Mouse (Mus musculus) stomach, embryonic 14.5 days (tissue): ENCODE measurements at regions not wholly inside any gene's neighbourhood (a gene's known extent, or its start where the extent isn't known, plus 50 kb on each side); places are given as distances from the start of the nearest gene placed in this dataset.

Experiments
- ATAC-seq: fragments of 200-750 bp; cut with Nextera tagmentation; 2 replicates; pipeline ENCODE4 v1.8.0; 2017; ENCODE audit warnings: low read depth, moderate TSS enrichment; ENCODE audit not compliant: insufficient number of reproducible peaks, insufficient read depth, low FRiP score
- H3K27ac ChIP-seq: fragments of 300-500 bp; sonication (generic); 2 replicates; pipeline ENCODE4 v1.5.1; 2014; ENCODE audit warnings: mild to moderate bottlenecking, low read length, moderate library complexity, mixed read lengths
- H3K27me3 ChIP-seq: fragments of 300-500 bp; sonication (generic); 2 replicates; pipeline ENCODE4 v1.6.1; 2014; ENCODE audit warnings: low read length, control low read depth, mixed read lengths; ENCODE audit not compliant: control insufficient read depth, insufficient read depth
- H3K36me3 ChIP-seq: fragments of 300-500 bp; sonication (generic); 2 replicates; pipeline ENCODE4 v1.6.1; 2014; ENCODE audit warnings: mild to moderate bottlenecking, control low read depth, low read length, moderate library complexity, mixed read lengths; ENCODE audit not compliant: control insufficient read depth, insufficient read depth
- H3K4me1 ChIP-seq: fragments of 300-500 bp; sonication (generic); 2 replicates; pipeline ENCODE4 v1.6.1; 2014; ENCODE audit warnings: low read length, control low read depth, mixed read lengths; ENCODE audit not compliant: control insufficient read depth, insufficient read depth
- H3K4me2 ChIP-seq: fragments of 300-500 bp; sonication (generic); replicated peaks from 2 replicates; pipeline ENCODE4 v1.6.1; 2014; ENCODE audit warnings: low read depth, low read length, control low read depth
- H3K4me3 ChIP-seq: fragments of 300-500 bp; sonication (generic); 2 replicates; pipeline ENCODE4 v1.5.1; 2014; ENCODE audit warnings: low read depth, low read length, control low read depth
- H3K9ac ChIP-seq: fragments of 300-500 bp; sonication (generic); replicated peaks from 2 replicates; pipeline ENCODE4 v1.6.1; 2014; ENCODE audit warnings: low read depth, mild to moderate bottlenecking, control low read depth, low read length, moderate library complexity, mixed read lengths
- H3K9me3 ChIP-seq: fragments of 300-500 bp; sonication (generic); 2 replicates; pipeline ENCODE4 v1.6.1; 2016; ENCODE audit warnings: low read depth, low read length, control low read depth; ENCODE audit not compliant: control insufficient read depth
- WGBS: fragments of 180-500 bp; shearing (Covaris S2); extraction: QIAGEN DNeasy Blood & Tissue Kit; methylation state at CpG from one replicate; pipeline ENCODE4 v1.1.7; 2014; 5-methylcytosine and 5-hydroxymethylcytosine counted together

- no peak overlapping the region for H3K9ac ChIP-seq
- H3K9me3 ChIP-seq = no peaks in the 10 kb centered on the region
- WGBS = 69% methylated on average over 2 of the region's 2 CpGs
- no peaks in the 10 kb centered on the region for H3K27me3 ChIP-seq
- H3K4me2 ChIP-seq = no peak overlapping the region
- H3K4me3 ChIP-seq = no peak overlapping the region
- no peaks in the 10 kb centered on the region for H3K4me1 ChIP-seq
- H3K36me3 ChIP-seq = no peaks in the 10 kb centered on the region
- ATAC-seq = no peak
- no peak overlapping the region for H3K27ac ChIP-seq
These were observed 187.3 kb downstream of the Ostf1 start for GRCm38 (mm10) chr19:18444324-18444723.

GRCm38 (mm10) chr19:18436351-18436750 is 195.3 kb downstream of the Ostf1 start:
- H3K9ac ChIP-seq = no peak overlapping the region
- WGBS = 15% methylated on average over 3 of the region's 3 CpGs

DNA sequence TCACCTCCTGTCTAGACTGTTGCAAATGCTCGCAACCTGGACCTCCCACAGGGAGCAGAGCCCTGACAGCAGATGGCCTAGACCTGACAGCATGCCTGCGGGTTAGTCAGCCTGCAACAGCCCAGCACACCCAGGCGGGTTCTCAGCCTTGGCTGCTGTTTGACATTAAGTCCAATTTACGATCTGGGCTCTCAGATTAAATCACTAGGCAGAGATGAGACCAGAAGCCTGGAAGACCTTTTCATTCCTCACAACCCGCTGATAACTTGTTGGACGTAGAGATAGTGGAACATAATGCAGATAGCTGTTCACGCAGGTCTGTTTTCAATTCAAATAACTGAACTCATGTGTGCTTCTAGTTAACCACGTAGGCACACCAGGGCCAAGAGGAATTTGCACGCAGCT is 211.2 kb downstream of the Ostf1 start:
- Histone ChIP-seq H3K4me3 (no peak overlapping the region), H3K4me2 (no peak overlapping the region), H3K27ac (no peak overlapping the region), H3K36me3 (no peaks in the 10 kb centered on the region), H3K9me3 (no peaks in the 10 kb centered on the region), H3K9ac (no peak overlapping the region), H3K4me1 (no peaks in the 10 kb centered on the region), H3K27me3 (no peaks in the 10 kb centered on the region)
- 56% methylated on average over 9 of the region's 9 CpGs for WGBS
- no peak for ATAC-seq

More at GRCm38 (mm10) chr19:18436351-18436750, 195.3 kb downstream of the Ostf1 start:
- no peaks in the 10 kb centered on the region for H3K4me1 ChIP-seq
- no peaks in the 10 kb centered on the region for H3K9me3 ChIP-seq
- H3K36me3 ChIP-seq = no peaks in the 10 kb centered on the region
- no peak; the same call in 1 of the 2 replicates for ATAC-seq
- no peak overlapping the region for H3K4me3 ChIP-seq
- H3K4me2 ChIP-seq = no peak overlapping the region
- H3K27me3 ChIP-seq = no peaks in the 10 kb centered on the region
- no peak overlapping the region for H3K27ac ChIP-seq

DNA sequence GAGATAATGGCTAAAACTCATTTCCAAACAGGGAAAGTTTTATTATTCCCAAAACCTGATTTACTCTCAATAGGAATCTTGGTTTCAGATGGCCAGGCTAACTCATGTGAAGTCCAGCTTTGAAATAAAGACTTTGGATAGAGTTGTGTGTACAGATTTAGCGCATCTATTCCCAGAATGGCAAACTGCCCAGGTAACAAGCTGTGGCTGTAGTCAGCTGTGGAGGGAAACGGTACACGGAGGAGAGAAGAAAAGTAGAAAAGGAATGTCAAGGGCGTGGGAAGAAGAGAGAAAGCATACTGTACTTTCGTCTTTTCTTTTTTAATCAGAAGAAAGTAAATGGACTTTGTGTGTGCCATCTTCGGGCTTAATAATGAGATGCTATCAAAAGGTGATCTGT is 213.1 kb downstream of the Ostf1 start:
- Histone ChIP-seq H3K4me2 (no peak overlapping the region), H3K9ac (no peak overlapping the region), H3K36me3 (no peaks in the 10 kb centered on the region), H3K4me3 (no peak overlapping the region), H3K27me3 (no peaks in the 10 kb centered on the region), H3K4me1 (no peaks in the 10 kb centered on the region), H3K9me3 (no peaks in the 10 kb centered on the region), H3K27ac (no peak overlapping the region)
- no peak for ATAC-seq
- 74% methylated on average over 6 of the region's 6 CpGs for WGBS

DNA sequence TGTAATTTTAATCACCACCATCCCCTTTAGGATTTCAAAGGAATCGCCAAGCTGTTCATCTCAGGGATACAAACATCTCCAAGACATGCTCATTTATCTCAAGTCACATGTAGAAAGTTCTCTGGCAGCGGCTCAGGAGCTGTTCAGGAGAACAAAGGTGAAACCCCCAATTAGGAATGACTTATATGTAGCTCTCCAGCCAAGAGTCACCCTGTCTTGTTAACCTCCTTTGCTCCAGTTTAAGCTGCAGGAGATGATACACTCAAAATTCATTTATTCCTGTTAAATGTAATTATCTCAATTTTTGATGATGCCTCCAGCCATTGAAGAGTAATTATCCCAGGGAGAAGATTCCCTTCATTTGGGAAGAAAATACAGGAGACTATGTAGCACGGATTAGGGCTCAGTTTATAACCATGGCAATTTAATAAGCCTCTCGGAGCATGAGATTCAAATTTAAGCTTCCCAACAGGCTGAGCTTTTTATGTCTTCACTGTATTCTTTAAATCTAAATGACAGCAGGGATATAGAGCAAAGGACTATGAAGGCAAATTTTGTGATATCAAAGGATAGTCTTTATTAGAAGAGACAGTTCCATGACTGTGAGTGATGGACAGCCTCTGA is 254.0 kb downstream of the Ostf1 start:
- H3K27me3 ChIP-seq = no peaks in the 10 kb centered on the region
- H3K36me3 ChIP-seq = no peaks in the 10 kb centered on the region
- no peak overlapping the region for H3K4me3 ChIP-seq
- H3K27ac ChIP-seq = no peak overlapping the region
- no peak for ATAC-seq
- H3K4me1 ChIP-seq = no peaks in the 10 kb centered on the region
- WGBS = 57% methylated on average over 4 of the region's 4 CpGs
- H3K4me2 ChIP-seq = no peak overlapping the region
- H3K9me3 ChIP-seq = no peaks in the 10 kb centered on the region
- H3K9ac ChIP-seq = no peak overlapping the region

- Histone ChIP-seq H3K36me3 (no peaks in the 10 kb centered on the region), H3K9me3 (no peaks in the 10 kb centered on the region), H3K4me1 (no peaks in the 10 kb centered on the region), H3K4me2 (no peak overlapping the region), H3K9ac (no peak overlapping the region), H3K27me3 (no peaks in the 10 kb centered on the region), H3K27ac (no peak overlapping the region), H3K4me3 (no peak overlapping the region)
- ATAC-seq = no peak
- 89% methylated on average over 6 of the region's 6 CpGs for WGBS
These were observed 263.0 kb downstream of the Ostf1 start for GRCm38 (mm10) chr19:18368612-18369011.

DNA sequence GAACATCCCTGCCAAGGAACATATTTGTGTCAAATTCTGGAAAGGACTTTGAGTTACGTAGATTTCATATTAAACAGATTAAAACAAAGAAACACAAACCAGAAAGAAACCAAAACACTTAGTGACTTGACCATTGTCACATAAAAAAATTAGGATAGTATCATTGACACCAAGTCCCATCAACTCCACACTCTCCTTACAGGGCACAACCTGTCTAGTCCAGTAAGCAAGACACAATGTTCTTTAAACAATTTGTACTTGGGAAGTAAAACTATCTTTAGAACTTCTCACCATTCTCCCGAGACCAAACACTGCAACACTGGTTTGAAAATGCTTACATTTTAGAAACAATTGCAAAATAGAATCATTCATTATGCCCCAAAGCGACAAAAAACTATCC is 277.7 kb downstream of the Ostf1 start:
- Histone ChIP-seq H3K27ac (no peak overlapping the region), H3K9ac (no peak overlapping the region), H3K9me3 (no peaks in the 10 kb centered on the region), H3K36me3 (no peaks in the 10 kb centered on the region), H3K4me3 (no peak overlapping the region), H3K4me2 (no peak overlapping the region), H3K27me3 (no peaks in the 10 kb centered on the region), H3K4me1 (no peaks in the 10 kb centered on the region)
- ATAC-seq = no peak
- WGBS = 86% methylated on average over 3 of the region's 3 CpGs

- Histone ChIP-seq H3K4me3 (no peak overlapping the region), H3K4me2 (no peak overlapping the region), H3K27me3 (no peaks in the 10 kb centered on the region), H3K9ac (no peak overlapping the region), H3K9me3 (no peaks in the 10 kb centered on the region), H3K36me3 (no peaks in the 10 kb centered on the region), H3K4me1 (no peaks in the 10 kb centered on the region), H3K27ac (no peak overlapping the region)
- 83% methylated on average over 2 of the region's 2 CpGs for WGBS
- no peak for ATAC-seq
These were observed 285.9 kb downstream of the Ostf1 start for GRCm38 (mm10) chr19:18345735-18346134.

- H3K4me1 ChIP-seq = no peaks in the 10 kb centered on the region
- no peak overlapping the region for H3K27ac ChIP-seq
- ATAC-seq = no peak
- no peaks in the 10 kb centered on the region for H3K9me3 ChIP-seq
- no peaks in the 10 kb centered on the region for H3K36me3 ChIP-seq
- H3K4me2 ChIP-seq = no peak overlapping the region
- no peak overlapping the region for H3K4me3 ChIP-seq
- H3K9ac ChIP-seq = no peak overlapping the region
- no peaks in the 10 kb centered on the region for H3K27me3 ChIP-seq
These were observed 288.0 kb downstream of the Ostf1 start for GRCm38 (mm10) chr19:18343647-18344046.
